Mouse (Mus musculus): ENCODE data around the gene Tgfb2. TPM values are rescaled to one million over a fixed set of nuclear protein-coding genes. Genes with fewer than 3 reads are reported as not detected.

The Tgfb2 gene
- total RNA-seq (2015) (0.05 and 0.12 TPM in 2 replicates), total RNA-seq (2017) (0.44 TPM in 1 of 2 replicates, not detected in the other)

DNA sequence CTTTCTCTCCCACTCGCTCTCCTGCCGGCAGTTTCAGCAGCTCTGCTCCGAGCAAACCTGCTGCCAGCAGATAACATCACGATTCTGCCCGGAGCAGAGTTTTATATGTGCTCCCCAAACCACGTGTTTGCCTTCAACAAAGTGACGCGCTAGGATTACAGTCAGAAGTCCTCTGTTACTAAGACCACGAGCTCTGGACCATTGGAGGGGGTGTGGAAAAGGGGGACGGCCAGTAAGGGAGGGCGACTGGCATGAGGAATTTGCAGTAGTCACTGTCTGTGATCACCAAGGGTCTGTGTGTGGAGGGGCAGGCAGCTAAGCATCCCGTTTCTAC, at the start of gene Tgfb2:
Tgfb2 (minus strand) TSS at position 75 of the 334 bp plus-strand sequence.
- peak; percentile 24 for ATAC-seq (replicated peaks; ENCODE audit: poor library complexity)

GRCm38 (mm10) chr1:186749675-186750283, 44.0 kb upstream of the Tgfb2 start:
- peak; percentile 13; the same call in 1 of the 2 replicates for ATAC-seq (replicated peaks; ENCODE audit: poor library complexity)

- peak; percentile 97 for ATAC-seq (replicated peaks; ENCODE audit: poor library complexity)
Observed at GRCm38 (mm10) chr1:186748724-186749653, 43.2 kb upstream of the Tgfb2 start, which contains the start of gene Rrp15. TSS of gene Rrp15 (minus strand) at chr1:186749358.

GRCm38 (mm10) chr1:186739828-186740227, 34.0 kb upstream of the Tgfb2 start:
- no peak for ATAC-seq (replicated peaks; ENCODE audit: poor library complexity)

DNA sequence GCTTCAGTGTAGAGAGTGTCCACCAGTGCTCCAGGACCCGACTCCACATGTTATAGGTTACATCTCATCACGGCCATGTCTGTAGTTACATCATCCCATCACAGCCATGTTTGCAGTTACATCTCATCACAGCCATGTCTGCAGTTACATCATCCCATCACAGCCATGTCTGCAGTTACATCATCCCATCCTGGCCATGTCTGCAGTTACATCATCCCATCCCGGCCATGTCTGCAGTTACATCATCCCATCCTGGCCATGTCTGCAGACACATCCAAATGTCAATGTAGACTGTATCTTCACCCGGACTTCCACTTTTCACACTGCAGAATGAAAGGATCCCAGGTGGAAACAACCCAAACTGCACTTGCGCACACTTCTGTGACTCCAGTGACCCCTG, 29.7 kb upstream of the Tgfb2 start:
- peak; percentile 88 for ATAC-seq (replicated peaks; ENCODE audit: poor library complexity)

GRCm38 (mm10) chr1:186733052-186733451, 27.3 kb upstream of the Tgfb2 start:
- ATAC-seq (replicated peaks; ENCODE audit: poor library complexity) = no peak

DNA sequence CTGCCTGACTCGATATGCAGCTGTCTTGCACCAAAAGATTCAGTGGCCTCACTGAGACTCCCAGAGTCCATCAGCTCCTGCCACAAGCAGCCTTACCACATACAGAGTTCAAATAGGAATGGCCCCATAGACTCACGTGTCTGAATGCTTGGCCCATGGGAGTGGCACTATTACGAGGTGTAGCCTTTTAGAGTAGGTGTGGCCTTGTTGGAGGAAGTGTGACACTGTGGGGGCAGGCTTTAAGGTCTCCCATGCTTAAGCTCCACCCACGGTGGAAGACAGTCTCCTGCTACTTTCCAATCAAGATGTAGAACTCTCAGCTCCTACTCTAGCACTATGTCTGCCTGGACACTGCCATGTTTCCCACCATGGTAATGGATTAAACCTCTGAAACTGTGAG, 23.0 kb upstream of the Tgfb2 start:
- ATAC-seq (replicated peaks; ENCODE audit: poor library complexity) = peak; percentile 81

DNA sequence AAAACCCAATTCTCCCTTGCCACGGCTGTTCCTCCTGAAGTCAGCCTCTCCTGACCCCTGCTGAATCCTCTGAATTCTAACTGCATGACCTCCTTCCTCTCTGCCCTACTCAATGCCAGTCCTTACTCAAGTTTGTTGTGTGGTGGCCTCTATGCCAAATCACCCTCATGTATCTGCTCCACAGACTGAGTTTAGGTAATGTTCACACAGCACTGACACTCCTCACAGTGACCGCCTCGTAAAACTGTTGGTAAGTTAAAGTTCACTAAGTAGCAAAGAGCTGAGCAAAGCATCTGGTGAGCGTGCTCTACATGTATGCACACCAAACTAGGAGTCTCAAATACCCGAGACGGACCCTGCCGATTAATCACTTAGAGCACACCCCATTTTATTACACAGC, 20.3 kb upstream of the Tgfb2 start:
- ATAC-seq (replicated peaks; ENCODE audit: poor library complexity) = no peak

- no peak for ATAC-seq (replicated peaks; ENCODE audit: poor library complexity)
Observed at GRCm38 (mm10) chr1:186722299-186722698, 16.5 kb upstream of the Tgfb2 start.

DNA sequence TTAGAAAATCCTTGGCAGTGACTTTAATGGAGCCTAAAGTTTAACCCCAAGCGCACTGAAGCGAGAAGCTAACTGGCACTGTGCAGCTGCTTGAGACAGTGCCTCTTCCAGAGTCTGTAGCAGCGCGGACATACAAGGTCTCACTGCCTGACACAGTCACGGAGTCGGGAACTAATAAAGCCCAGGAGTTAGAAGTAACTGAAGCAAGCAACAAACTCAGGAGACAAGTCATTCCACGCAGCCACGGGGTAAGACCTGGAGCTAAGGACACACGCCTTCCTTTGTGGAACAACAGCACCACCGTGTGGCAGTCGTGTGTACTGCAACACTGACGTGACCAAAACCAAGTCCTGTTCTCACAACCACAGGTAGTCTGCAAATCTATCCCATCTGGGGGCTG, 16.1 kb upstream of the Tgfb2 start:
- ATAC-seq (replicated peaks; ENCODE audit: poor library complexity) = peak; percentile 98

GRCm38 (mm10) chr1:186721166-186721565, 15.4 kb upstream of the Tgfb2 start:
- no peak for ATAC-seq (replicated peaks; ENCODE audit: poor library complexity)

GRCm38 (mm10) chr1:186719708-186720107, 13.9 kb upstream of the Tgfb2 start:
- peak; percentile 52 for ATAC-seq (replicated peaks; ENCODE audit: poor library complexity)

- ATAC-seq (replicated peaks; ENCODE audit: poor library complexity) = no peak
Observed at GRCm38 (mm10) chr1:186718881-186719280, 13.1 kb upstream of the Tgfb2 start.

GRCm38 (mm10) chr1:186714980-186715896, 9.4 kb upstream of the Tgfb2 start:
- ATAC-seq (replicated peaks; ENCODE audit: poor library complexity) = no peak

GRCm38 (mm10) chr1:186714215-186714614, 8.4 kb upstream of the Tgfb2 start:
- no peak for ATAC-seq (replicated peaks; ENCODE audit: poor library complexity)

DNA sequence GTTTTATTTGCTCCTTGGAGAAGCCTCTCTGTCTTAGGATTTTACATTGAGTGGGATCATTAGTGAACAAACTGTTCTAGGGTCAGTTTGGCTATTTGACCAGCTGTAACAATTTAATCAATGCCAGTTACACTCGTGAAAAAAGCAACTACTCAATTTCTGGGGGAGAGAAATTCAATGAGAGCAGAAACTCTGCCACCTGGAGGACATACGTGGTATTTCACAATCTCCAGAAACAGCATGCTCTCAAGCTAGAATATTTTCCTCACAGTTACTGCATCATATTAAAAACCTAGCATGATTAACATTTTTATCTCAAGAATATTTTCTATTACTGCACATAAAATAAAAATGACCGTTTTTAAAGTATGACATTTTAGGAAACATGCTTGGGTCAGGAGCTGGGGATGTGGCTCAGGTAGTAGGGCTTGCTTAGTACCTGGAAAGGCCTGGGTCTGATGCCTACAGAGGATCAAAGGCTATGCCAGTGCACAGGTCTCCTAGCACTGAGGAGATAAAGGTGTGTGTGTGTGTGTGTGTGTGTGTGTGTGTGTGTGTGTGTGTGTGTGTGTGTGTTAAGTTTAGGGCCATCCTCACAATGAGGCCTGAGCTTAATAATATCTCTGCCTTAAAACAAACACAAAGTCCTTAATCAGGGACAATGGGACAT, 7.1 kb upstream of the Tgfb2 start:
- ATAC-seq (replicated peaks; ENCODE audit: poor library complexity) = peak; percentile 67

- peak; percentile 42 for ATAC-seq (replicated peaks; ENCODE audit: poor library complexity)
Observed at GRCm38 (mm10) chr1:186705203-186705914, 430 bp downstream of the Tgfb2 start.

- ATAC-seq (replicated peaks; ENCODE audit: poor library complexity) = peak; percentile 2; the same call in 1 of the 2 replicates
Observed at GRCm38 (mm10) chr1:186703980-186704701, 1.6 kb downstream of the Tgfb2 start.

All from megakaryocyte progenitor cell, adult 5-6 weeks (primary cell).